Mouse (Mus musculus) cortical plate, adult 2 months (tissue): ENCODE measurements around the gene Klf9.
A peak's percentile ranks its signal among the peaks of the same experiment; 100 is the strongest.

ENCODE experiments used
- CTCF ChIP-seq: fragments of 200-500 bp; IDR thresholded peaks from 2 replicates; pipeline ENCODE4 v1.5.1; 2011; ENCODE audit warnings: mild to moderate bottlenecking, control low read depth, low read length; ENCODE audit not compliant: insufficient read depth; ENCODE audit errors: extremely low read depth
- POLR2A ChIP-seq: fragments of 200-500 bp; IDR thresholded peaks from 2 replicates; pipeline ENCODE4 v1.6.1; 2011; ENCODE audit warnings: mild to moderate bottlenecking, low read length, control low read depth; ENCODE audit not compliant: insufficient read depth; ENCODE audit errors: extremely low read depth

- TF ChIP-seq CTCF = peak; percentile 34; the same call in 1 of the 2 replicates
- no peak for TF ChIP-seq POLR2A
Observed at GRCm38 (mm10) chr19:23151651-23152070, 10.6 kb downstream of the Klf9 start.
